Mouse (Mus musculus) neutrophil, adult 65 days (primary cell): ENCODE results near the gene Gm17416. TPM values are rescaled to one million over a fixed set of nuclear protein-coding genes. Genes with fewer than 3 reads are reported as not detected.

Experiments used
- total RNA-seq: library from RNA; stranded (reverse); gene quantifications from 2 replicates; pipeline ENCODE4 v1.2.4, GENCODE M21; 2023

Gm17416 gene
- total RNA-seq, result not detected in 2 replicates

GRCm38 (mm10) chr2:152569038-152569437, at the start of gene Gm17416:
Gene Gm17416 (plus strand): TSS chr2:152569338.

GRCm38 (mm10) chr2:152539944-152540710, 29.0 kb upstream of the Gm17416 start, which contains the start of gene Defb29:
Gene Defb29 (minus strand): TSS chr2:152540098.

GRCm38 (mm10) chr2:152572114-152572794, 3.1 kb downstream of the Gm17416 start, which contains the start of gene Defb21:
Gene Defb21 (plus strand): TSS chr2:152572744.

DNA sequence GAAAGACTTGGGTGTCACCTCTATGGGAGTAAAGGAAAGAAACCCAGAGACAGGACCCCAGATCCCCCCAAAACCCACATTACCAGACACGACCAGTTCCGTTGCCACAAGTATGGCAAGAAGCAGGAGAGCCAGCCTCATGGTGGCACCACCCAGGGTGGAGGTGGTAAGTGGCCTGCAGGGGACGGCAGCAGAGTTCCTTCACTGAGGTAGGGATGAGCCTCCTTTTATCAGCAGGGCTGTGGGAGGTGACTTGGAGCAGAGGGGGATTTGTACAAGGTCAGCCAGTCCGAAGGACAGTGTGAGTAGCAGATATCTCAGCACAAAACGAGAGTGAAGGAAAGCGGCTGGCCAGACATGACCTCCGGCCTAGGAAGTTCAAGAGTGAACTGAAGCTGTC, 11.0 kb downstream of the Gm17416 start, which contains the start of gene Defb19:
TSS of gene Defb19 (minus strand) at position 206 of the 400 bp plus-strand sequence.

GRCm38 (mm10) chr2:152599299-152599698, 30.2 kb downstream of the Gm17416 start, which contains the start of gene Defb45:
Gene Defb45 (minus strand): TSS chr2:152599399.

GRCm38 (mm10) chr2:152604057-152604456, 34.9 kb downstream of the Gm17416 start, which contains the start of gene Defb36:
Gene Defb36 (plus strand): TSS chr2:152604327.

Other genes starting within 250 kb of the Gm17416 start
- 72.2 and 90.2 TPM in 2 replicates for gene Rbck1, start 236.7 kb upstream of the Gm17416 start, total RNA-seq
- 4.0 and 5.2 TPM in 2 replicates for gene Trib3, start 225.3 kb upstream of the Gm17416 start, total RNA-seq
- not detected in 2 replicates for gene Nrsn2, start 192.7 kb upstream of the Gm17416 start, total RNA-seq
- 0.20 and 0.22 TPM in 2 replicates for gene Sox12, start 171.3 kb upstream of the Gm17416 start, total RNA-seq
- 0.61 and 1.2 TPM in 2 replicates for gene Zcchc3, start 154.3 kb upstream of the Gm17416 start, total RNA-seq
- not detected in 2 replicates for gene 6820408C15Rik, start 153.8 kb upstream of the Gm17416 start, total RNA-seq
- gene Defb23, start 104.7 kb upstream of the Gm17416 start, total RNA-seq, result not detected in 2 replicates
- not detected in 2 replicates for gene Defb20, start 92.3 kb upstream of the Gm17416 start, total RNA-seq
- gene Defb22, start 79.2 kb upstream of the Gm17416 start, total RNA-seq, result not detected in 2 replicates
- gene Defb26, start 57.6 kb upstream of the Gm17416 start, total RNA-seq, result not detected in 2 replicates
- gene Defb28, start 51.1 kb upstream of the Gm17416 start, total RNA-seq, result not detected in 2 replicates
- gene Defb29, start 29.2 kb upstream of the Gm17416 start, total RNA-seq, result not detected in 2 replicates
- gene Defb21, start 3.4 kb downstream of the Gm17416 start, total RNA-seq, result not detected in 2 replicates
- not detected in 2 replicates for gene Defb19, start 11.0 kb downstream of the Gm17416 start, total RNA-seq
- not detected in 2 replicates for gene Defb45, start 30.1 kb downstream of the Gm17416 start, total RNA-seq
- gene Defb36, start 35.0 kb downstream of the Gm17416 start, total RNA-seq, result not detected in 2 replicates
- not detected in 2 replicates for gene Defb25, start 53.7 kb downstream of the Gm17416 start, total RNA-seq
- gene Rem1, start 57.6 kb downstream of the Gm17416 start, total RNA-seq, result 6.2 and 7.2 TPM in 2 replicates
- gene H13, start 100.1 kb downstream of the Gm17416 start, total RNA-seq, result 141 and 159 TPM in 2 replicates
- gene Mcts2, start 117.7 kb downstream of the Gm17416 start, total RNA-seq, result 17.7 and 36.2 TPM in 2 replicates
- gene Id1, start 166.9 kb downstream of the Gm17416 start, total RNA-seq, result 33.0 and 36.5 TPM in 2 replicates
- gene Cox4i2, start 184.8 kb downstream of the Gm17416 start, total RNA-seq, result not detected in 2 replicates